Mouse (Mus musculus) spleen, adult 2 months (tissue): ENCODE data around the gene Smad5.

ENCODE experiments used
- CTCF ChIP-seq: fragments of 200-500 bp; IDR thresholded peaks from 2 replicates; pipeline ENCODE4 v1.5.1; 2011; ENCODE audit warnings: mild to moderate bottlenecking, inconsistent platforms; ENCODE audit not compliant: insufficient read depth, insufficient read length, insufficient replicate concordance; ENCODE audit errors: extremely low read depth
- POLR2A ChIP-seq: fragments of 200-500 bp; IDR thresholded peaks from 2 replicates; pipeline ENCODE4 v1.6.1; 2011; ENCODE audit warnings: low read depth, low read length, inconsistent platforms

GRCm38 (mm10) chr13:56766211-56766610, 63.4 kb downstream of the Smad5 start:
- TF ChIP-seq POLR2A: no peak
- no peak for TF ChIP-seq CTCF
